Mouse (Mus musculus) right cerebral cortex, adult 2 months (tissue): ENCODE data around the gene Zfhx3.
A peak's percentile ranks its signal among the peaks of the same experiment; 100 is the strongest.

ENCODE experiments used
- DNase-seq, 2 experiments: peaks; one replicate each; pipeline ENCODE4 v3.0.0; 2021 to 2022; ENCODE audit warnings: low spot score in 2 of 2

Gene Zfhx3

DNA sequence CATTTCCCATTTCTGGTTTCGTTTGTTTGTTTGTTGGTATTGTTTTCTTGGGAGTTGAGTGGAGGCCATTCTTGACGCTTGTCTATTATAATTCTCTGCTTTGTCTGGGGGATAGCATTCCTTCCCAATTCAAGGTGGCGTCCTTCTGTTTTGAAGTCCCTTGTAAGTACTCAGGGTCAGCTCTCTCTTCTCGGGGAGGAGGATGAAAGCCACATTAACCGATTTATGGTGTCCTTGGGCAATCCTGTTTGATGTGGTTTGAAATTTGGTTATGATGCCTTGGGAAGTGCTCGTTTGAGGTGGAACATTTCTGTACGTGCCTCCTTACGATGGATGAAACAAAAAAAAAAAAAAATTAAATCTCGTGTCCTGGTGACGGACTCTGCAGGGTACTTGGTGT, 800.0 kb downstream of the Zfhx3 start:
- no peak for DNase-seq

DNA sequence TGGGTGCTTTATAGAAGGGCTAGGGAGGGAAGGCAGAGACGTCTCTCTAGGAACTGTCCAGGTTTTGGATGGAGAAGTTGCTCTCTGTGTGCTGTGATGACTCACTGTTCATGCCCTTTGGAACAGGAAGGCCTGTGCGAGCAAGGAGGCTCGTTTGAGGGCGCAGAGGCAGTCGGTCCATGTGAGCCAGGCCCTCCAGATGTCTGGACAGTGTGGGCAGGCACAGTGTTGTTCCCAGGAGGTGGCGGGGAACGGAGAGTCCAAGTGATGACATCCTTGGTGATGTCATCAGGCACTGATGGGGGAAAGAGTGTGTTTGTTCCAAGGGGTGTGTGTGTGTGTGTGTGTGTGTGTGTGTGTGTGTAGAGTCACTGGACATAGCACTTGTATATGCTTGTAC, 800.8 kb downstream of the Zfhx3 start:
- DNase-seq: no peak

DNA sequence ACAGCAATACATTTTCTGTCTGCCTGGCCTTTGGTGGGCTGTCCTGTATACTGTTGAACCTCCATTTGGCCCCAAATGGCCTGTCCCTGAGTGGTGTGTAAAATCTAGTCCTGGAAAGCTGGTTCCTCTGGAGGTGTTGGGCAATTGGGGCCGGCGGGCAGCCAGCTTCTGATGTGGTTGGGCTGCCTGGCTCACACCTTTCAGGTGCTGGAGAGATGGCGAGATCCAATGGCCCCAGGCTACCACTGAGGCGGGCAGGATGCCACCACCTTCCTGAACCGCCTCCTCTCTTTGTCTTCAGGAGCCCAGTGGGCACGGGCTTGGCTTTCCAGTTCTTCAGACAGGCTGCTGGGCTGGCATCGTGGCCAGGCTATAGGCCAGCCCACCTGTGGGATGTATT, 803.1 kb downstream of the Zfhx3 start:
- DNase-seq: no peak

DNA sequence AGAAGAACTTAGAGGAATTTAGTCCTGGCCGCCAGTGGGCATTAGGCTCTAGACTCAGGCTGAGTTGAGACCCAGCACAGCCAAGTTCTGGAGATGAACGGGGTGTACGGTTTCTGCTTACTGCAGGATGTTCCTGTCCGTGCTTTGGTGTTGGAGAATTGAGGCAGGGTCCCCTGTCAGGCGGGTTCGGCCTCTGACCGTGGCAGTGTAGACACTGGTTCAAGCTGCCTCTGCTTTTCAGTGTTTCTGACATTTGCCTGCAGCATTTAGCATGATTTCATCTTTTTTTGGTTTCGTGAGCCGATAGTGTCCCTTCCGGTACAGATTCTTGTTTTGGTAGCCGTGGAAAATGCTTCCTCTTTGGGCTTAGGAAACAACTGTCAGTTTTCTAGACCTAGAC, 805.7 kb downstream of the Zfhx3 start:
- DNase-seq: no peak

DNA sequence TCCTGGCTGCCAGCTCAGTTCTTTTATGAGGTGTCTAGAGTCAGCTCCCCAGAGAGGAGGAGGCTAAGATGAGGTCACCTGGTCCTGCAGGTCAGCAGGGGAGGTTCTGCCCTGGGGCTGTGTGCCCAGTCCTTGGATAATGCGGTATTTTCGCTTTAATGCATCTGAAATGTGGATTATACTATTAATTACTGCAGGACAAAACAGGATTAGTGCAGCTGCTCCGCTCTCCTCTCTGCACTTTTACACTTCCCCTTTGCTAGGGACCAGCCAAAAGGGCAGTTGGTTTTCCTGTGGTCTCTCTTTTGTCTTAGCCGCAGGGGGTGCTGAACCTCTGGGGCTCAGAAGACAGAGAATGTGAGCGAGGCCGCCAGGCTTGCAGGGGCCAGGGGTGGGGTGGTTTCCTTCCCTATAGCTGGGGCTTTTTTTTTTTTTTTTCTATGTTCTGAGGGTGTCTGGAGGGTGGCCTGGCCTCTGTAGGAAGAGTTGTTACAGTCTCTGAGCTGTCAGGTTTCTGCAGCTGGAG, 806.5 kb downstream of the Zfhx3 start:
- DNase-seq: no peak

DNA sequence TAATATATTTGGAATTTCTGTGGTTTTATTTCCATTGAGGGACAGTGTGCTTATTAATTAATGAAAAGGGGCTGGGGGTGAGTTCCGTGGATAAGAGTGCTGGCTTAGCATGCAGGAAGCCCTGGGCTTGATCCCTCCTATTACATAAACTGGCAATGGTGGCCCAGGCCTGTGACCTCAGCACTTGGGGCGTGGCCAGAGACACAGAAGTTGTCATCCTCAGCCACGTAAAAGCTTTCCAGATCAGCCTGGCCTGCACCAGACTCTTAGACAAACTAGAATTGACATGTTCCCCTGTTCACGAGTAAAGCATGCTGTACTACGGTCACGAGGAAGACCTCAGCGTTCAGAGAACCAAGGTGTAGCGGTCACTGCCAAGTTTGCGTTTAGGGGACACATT, 808.4 kb downstream of the Zfhx3 start:
- no peak for DNase-seq

DNA sequence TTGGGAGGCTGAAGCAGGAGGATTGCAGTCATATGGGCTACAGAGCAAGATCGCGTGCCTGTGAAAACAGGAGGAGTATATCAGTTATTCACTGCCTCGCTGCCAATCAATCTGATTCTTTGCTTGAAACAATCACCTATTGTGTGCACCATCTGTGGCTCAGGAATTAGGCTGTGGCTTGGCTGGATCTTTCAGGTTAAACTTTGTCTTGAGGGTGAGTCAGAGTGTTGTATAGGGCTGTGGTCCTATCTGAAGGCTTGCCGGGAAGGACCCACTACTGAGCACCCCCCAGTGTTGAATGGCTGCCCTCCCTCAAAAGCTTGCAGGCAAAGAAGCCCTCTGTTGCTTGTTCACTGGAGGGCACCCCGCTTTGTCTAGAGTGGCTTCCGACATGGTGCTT, 812.1 kb downstream of the Zfhx3 start:
- no peak for DNase-seq

DNA sequence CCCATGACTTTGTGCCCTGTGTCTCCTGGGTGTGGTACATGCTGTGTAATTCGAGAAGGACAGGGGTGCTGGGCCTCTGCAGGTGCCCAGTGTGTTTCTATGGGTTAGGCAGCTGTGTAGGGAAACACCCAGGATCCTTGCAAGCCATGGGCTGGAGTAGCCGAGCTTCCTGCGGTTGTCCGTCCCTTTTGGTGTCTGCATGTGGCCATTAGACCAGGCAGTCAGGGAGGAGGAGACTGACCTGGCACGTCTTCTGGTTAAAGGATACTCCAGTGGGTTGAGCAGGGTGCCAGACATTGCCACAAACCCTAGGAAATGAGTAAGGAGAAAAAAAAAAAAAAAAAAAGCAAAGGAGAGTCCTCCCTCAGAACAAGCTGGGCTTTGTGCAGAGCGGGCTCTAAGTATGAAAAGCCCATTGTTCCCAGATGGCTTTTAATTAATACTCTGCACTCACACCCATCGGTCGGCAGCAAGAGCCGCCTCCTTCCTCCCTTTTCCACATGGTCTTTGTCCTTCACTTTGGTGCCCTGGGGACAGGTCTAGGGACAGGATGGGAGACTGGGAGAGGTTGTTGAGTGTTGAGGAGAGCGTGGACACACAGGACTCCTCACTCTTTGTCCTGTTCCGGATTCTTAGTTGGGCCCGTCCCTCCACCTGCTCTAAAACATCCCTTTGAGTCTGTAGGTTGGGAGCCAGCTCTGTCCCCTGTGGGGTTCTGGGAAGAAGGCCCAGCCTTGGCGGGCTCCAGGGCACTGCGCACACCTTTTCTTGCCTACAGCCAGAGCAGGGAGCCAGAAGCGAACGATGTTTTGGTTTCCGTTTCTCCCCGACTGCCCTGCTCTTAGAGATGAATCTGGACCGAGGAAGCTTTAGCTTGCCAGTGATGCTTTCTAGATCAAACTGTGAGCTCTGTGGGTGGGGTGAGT, 813.2 kb downstream of the Zfhx3 start:
- DNase-seq: no peak

DNA sequence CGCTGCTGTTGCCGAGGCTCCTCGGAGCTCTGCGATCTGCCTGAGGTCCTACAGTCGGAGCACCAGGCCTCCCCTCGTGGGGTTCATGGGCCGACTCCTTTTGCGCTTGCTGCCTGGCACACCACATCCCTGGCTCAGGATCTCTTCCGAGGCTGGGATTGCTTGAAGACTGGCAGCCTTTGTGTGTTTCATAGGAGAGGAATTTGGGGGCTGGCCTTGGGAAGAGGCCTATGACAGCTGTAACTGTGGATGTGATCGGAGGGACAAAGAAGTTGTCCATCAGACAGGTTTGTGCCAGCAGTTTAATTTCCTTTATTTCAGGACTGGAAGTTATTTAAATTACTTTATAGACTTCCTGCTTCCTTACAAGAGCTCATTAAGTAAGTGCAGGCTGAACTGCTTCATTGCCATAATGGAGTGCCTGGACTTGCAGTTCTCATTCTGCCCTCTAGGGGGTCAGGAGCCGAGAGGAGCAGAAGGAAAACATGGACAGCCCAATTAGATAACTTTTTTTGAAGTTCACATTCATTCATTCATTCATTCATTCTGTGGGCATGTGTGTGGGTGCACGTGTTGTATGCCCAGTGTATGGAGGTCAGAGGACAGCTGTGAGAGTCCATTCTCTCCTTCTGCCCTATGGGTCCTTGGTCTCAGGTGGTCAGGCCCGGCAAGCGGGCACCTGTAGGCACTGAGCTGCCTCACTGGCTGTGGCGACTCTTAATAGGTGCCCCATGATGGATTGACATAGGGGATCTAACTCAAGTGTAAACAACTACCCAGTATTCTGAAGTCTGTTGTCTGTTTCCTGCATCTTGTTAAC, 817.3 kb downstream of the Zfhx3 start:
- DNase-seq: peak; percentile 30 to 48

DNA sequence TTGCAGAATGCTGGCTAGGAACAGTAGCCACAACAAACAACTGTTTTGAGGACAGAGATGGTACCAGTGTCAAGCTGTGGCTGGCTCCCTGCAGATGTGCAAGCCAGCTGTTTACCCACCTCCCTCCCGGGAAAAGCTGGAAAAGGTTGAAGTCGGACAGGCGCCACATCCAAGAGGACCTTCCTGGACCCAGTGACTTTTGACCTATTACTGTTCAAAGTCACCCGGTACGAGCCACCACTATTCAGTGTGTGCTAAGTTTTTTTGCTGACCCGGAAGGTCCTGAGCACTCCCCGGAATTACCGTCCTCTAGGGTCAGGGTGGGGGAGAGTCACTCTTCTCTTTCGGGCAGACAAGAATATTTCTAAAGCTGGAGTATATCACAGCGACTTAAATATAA, 818.3 kb downstream of the Zfhx3 start:
- DNase-seq: no peak

DNA sequence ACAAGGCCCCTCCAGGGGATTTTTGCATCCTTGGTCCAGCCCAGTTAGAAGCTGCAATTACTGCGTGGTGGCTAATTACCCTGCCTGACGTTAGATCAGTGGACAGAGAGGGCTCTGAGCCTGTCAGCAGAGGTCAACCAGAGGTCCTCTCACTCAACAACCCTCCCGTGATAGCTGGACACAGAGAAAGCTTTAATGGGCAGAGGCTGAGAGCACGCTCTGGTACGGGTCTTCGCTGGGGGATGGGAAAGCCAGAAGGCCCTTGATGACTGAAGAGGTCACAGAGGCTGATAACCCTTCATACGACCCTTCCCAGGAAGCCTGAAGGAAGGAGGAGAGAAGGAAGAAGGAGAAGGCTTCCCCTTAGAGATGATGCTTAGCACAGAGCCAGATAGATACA, 820.1 kb downstream of the Zfhx3 start:
- no peak for DNase-seq

DNA sequence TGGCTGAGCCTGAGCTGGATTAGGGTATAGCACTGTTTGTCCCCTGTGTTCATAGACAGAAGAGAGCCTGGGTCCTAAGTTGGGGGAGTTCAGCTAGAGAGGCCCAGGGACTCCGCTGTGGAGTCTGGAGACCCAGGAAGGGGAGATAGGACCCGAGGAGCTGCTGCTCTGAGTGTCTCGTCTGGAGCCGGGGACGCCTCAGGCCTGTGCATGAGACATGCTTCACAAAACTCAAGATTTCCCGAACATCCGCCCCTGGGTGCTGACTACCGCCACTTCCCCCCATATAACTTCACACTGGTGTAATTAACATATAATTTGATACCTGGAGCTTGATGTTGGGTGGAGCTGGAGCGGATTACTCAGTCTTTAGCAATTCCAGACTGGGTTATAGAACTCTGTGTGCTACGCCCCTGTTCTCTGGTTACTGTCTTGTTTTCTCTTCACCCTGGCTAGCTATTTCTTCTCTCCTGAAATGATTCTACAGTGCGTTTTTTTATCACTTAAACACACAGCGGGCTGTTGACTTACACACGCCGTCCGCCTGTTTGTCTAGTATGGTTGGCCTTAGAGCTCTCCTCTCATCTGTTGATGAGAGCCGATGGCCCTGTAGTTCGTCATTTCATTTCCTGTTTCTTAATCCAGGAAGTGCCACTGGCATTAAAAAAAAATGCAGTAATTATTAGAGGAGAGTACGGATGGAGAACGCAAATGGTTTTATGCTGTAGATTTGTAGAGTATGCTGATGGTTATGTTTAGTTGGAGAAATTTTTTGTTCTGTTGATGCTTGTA, 822.2 kb downstream of the Zfhx3 start:
- no peak for DNase-seq

DNA sequence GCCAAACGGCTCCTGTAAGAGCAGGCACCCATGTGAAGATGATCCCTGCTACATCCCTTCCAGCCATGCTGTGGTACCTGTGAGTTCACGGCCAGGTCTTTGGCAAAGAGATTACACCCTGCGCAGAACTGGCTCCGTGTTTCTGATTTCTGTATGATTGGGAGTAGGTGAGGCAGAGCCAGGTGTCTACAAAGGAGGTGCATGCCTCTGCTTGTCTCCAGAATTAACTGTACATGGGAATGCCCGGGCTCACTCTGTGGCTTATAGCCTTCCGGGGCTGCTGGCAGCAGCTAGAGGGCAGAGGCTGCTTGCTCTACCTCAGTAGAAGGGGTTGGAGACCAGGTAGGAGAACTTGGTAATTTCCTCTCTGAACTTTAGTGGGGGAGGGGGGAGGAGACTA, 823.7 kb downstream of the Zfhx3 start:
- no peak for DNase-seq

DNA sequence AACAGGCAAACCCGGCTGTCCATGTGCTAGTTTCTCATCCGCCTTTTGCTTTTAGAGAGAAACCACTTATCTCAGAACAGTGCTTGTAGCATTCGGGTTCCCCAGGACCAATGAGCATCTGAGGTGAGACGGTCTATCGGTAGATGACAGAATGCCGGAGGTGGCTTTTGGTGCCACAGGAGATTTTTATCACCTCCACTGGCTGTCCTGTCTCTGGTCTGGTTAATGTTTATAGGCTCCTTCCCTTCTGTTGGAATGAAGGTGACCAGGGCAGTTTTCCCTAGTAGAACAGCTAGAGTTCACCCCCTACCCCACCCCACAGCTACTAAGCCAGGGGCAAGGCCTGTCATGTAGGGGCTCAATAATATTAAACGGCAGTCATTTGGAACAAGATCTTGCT, 825.6 kb downstream of the Zfhx3 start:
- DNase-seq: no peak

DNA sequence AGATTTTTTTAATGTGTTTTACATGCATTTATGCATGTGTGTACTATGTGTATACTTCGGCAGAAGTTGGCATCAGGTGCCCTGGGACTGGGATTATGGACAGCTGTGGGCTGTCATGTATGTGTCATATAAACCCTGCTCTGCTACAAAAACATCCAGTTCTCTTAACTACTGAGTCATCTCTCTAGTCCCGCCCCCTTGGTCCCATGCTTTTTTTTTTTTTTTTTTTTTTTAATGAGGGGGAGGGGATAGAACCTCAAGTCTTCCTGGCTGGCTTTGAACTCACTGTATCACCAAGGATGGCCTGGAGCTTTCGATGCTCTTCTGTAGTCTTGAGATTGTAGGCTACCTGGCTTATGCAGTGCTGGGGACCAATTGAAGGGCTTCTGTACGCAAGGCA, 827.9 kb downstream of the Zfhx3 start:
- no peak for DNase-seq

DNA sequence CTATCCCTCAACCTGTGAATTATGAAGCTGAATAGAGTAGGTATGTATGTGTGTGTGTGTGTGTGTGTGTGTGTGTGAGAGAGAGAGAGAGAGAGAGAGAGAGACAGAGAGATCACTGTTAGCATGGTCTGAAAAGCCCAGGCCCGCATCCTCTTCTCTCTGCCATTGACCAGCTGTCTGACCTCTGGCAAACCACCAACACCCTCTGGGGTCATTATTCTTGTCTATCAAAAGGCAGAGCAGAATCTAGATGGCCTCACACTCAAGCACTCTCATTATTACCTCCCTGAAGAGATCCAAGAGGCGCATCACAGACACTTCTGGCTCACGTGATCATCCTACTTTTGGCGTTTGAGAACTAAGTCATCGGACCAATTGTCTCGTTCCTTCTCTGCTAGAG, 831.0 kb downstream of the Zfhx3 start:
- DNase-seq: no peak

DNA sequence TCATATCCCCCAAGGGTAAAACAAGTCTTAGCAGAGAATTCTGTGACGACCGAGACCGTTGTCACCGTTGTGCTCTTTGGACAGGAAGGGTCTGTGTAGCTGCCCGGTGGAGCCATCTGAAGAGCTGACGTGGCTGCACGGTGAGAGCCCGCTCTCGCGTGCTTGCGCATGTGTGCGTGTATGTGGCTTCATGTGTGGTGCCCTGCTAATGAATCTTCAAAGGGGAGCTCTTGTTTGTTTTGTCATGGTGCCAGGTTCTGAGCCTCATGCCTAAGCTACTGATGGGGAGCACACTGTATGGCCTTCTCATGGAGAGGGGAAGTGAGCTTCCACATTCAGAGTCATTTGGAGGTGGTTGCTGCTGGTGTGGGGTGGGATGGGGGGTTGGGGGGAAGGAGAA, 835.6 kb downstream of the Zfhx3 start:
- DNase-seq: no peak

DNA sequence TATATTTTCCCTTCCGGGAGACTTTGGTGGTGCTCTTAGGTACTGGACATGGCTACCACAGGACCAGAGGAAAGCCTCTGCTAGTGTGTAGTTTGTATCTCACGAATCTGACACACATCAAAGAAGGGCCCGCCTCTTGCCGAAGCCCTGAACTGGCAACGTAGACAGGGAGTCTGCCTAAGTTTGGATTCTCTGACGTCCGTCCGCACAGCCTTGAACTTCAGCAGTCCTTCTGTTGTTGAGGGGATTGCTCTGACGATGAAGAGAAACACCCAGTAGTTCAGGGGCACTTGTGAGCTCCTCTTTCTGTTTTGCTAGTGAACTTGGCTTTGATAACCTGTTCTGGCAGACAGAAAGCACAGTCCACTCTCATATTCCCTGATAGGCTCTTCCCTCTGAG, 836.1 kb downstream of the Zfhx3 start:
- no peak for DNase-seq

DNA sequence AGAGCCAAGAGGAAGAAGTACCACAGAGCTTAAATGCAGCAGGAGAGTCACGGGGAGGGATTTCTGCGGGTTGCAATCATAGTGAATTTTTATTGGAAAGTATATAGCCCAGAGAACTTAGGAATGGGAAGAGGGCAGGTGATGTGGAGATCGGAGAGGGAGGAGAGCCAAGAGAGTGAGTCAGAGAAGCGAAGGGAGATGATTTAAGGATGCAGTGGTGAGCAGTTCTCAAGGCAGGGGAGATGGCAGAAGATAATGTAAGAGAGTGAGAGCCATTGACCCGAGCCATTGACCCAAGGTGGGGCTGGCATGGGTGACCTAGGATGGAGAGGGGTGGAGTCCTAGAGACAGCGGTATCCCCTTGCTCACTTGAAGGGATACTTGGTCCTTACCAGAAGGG, 838.3 kb downstream of the Zfhx3 start:
- DNase-seq: no peak

DNA sequence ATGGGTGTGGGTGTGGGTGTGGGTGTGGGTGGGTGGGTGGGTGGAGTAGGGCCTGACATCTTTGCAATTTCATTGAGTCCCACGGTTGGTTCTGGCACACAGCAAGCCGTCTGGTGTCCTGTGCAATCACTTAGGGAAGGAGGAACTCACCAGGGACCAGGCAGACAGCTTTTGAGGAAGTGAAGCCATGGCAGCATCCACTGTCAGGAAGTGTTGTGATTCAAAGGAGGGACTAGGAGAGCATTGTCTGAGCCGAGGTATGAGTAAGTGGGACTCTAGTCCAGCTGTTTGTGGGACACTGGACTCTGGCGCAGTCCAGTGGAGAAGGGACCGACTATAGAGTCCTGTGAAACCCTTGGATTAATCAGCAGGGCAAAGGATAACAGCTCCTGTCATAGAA, 838.7 kb downstream of the Zfhx3 start:
- DNase-seq: no peak

DNA sequence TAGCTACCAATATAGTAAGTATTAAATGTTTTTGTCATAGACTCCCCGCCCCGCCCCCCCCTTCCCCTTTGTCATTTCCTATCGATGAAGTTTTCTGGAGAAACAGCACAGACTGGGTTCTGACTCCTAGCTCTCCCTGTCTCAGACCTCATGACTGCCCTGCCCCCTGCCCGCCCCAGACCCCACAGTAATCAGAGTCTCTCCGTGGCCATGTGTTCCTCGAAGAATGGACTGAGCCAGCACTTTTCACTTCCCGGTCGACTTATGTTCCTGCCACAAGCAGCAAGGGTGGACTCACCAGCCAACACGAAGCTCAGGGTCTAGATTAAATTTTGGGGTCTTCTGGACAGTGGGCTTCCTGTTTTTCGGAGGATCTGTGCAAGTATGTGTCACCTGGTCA, 840.7 kb downstream of the Zfhx3 start:
- DNase-seq: no peak

DNA sequence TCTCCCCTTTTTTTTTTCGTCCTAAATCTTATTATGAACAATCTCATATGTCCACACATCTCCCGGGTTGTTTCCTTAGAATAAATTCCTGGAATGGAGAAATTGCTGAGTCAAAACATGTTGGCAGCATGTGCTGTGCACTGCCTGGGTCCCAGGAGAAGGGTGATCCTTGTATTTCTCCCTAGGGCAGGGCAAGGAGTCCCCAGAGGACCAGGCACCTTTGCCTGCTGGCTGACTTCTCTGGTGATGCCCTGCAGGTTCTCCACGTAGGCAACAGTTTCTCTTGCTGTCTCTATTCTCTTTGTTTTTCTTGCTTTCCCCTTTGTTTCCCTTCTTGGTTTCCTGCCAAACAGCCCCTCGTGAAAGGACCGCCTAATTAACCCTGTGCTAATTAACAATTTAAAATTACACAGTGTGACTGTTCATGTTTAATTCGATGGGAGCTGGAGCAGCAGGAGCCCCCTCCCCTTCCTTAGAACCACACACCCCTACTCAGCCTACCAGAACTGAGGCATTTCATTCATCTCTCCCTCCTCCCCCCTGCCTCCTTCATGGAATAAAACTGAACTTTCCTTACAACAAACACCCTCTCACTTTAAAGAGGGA, 845.8 kb downstream of the Zfhx3 start:
- no peak for DNase-seq
